Mouse (Mus musculus) spleen, adult 10 weeks (tissue): ENCODE measurements around the gene Eif4e2. TPM values are rescaled to one million over a fixed set of nuclear protein-coding genes. Genes with fewer than 3 reads are reported as not detected.

Experiments used
- polyA plus RNA-seq: library from polyadenylated mRNA; stranded (reverse); fragments of 350-450 nt; fragmentation: Illumina TruSeq; extraction: RNeasy Lipid Tissue Mini Kit (QIAGEN cat#74804); gene quantifications from one replicate; pipeline ENCODE4 v1.2.3, GENCODE M21; 2015; ENCODE audit warnings: low replicate concordance; ENCODE audit not compliant: insufficient read depth

Eif4e2 gene
- polyA plus RNA-seq: 89.4 TPM

DNA sequence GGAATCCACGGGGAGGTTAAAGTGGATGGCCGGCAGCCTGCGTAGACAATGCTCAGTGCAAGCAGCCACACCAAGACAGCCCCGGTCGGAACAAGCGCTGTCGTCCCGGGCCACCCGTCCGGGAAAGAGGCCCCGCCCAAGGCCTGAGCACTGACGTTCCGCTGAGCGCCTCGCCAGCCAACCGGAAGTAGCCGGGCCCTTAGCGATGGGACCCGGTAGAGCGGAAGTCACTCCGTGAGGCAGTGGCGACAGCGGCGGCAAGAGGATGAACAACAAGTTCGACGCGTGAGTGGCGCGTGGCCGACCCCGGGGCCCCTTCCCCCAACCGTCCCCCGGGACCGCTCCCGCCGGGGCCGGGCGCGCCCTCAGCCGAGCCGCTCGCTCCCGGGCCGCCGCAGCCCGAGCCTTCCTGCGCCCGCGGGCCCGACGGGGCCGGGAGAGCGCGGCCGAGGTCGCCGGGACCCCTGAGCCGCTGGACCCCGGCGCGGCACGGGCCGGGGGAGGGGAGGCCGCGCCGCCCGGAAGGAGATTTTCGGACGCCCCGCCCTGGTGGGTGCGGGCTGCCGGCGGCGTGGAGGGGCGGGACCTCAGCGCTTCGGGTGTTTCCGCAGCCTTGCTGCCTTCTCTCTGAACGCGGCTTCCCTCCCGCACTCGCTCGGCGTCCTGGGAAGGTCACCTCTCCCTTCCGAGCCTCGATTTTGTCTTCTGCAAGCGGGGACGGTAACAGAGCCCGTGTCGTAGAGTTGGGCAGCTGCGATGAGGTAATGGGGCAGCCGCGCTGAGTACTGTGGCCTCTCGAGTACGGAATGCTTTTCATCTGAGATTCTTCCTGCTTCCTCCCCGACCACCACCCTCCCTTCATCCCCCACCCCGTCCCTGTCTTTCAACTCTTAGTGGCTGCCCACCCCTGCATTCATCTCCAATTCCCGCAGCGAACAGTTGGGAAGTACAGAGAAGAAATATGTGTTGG, at the start of gene Eif4e2:
Gene Eif4e2 (plus strand): TSS at position 180 of the 970 bp plus-strand sequence.

DNA sequence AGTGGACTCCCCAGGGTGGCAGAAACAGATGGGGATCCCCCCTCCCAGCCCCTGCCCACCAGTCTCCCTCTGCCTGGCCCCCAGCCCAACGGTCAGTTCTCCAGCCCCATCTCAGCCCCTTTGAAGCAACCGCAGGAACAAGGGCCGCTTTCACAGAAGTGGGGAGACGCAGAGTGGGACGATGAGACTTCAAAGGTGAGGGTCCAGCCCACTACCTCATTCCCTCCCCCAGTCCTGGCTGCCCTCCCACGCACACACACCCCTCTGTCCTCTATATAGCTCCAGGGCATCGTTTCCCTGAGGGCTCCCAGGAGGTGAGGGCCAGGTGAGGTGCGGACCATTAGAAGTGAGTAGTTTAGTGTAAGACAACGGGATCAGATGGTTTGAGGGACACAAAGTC, 30.7 kb upstream of the Eif4e2 start, which contains the start of gene Prss56:
Gene Prss56 (plus strand): TSS at position 301 of the 400 bp plus-strand sequence.

DNA sequence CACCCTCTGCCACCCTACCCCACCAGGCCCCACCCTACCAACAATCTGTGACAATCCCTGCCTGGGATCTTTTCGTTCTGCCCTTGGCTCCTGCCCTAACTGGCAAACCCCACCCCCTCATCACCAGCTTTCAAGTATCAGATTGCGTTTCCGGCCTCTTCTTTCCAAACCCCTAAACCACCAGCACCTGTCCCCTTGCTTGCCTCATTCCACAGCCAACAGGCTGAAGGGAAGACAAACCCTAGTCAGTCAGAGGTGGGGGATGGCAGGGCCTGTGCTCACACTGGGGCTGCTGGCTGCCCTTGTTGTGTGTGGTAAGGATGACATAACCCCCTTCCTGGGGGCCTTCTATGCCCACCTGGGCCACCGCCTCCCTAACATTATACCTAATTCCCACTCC, 23.3 kb upstream of the Eif4e2 start, which contains the start of gene Chrnd:
Gene Chrnd (plus strand): TSS at position 179 of the 400 bp plus-strand sequence.

DNA sequence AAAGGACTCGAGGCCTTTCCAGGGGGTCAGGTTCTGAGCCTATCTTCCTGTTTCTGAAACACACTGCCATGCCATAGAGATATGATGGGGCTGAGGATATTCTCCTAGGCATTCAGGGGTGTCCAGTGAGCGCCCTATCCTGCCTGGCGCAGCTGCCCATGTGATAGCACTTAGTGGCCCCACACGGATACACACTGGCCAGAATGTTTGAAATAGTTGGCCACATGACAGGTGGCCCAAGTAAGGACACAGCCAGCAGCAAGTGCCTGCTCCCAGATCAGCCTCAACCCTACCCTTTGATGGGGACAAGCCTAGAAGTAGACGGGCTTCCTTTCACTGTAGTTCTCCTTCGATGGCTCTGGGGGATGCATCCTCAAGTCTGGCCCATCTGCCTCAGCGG, 9.2 kb upstream of the Eif4e2 start, which contains the start of gene Chrng:
Gene Chrng (plus strand): TSS at position 193 of the 400 bp plus-strand sequence.

GRCm38 (mm10) chr1:87264134-87265006, 50.7 kb downstream of the Eif4e2 start, which contains the start of gene Efhd1:
Gene Efhd1, plus strand, starts transcription at chr1:87264363.

Other genes starting within 250 kb of the Eif4e2 start
- gene Alppl2, start 124.0 kb upstream of the Eif4e2 start, polyA plus RNA-seq: not detected
- gene Alpi, start 112.3 kb upstream of the Eif4e2 start, polyA plus RNA-seq: not detected
- not detected for gene Akp3, start 88.9 kb upstream of the Eif4e2 start, polyA plus RNA-seq
- gene Ecel1, start 57.4 kb upstream of the Eif4e2 start, polyA plus RNA-seq: not detected
- gene Prss56, start 30.6 kb upstream of the Eif4e2 start, polyA plus RNA-seq: not detected
- gene Chrnd, start 23.3 kb upstream of the Eif4e2 start, polyA plus RNA-seq: not detected
- gene Chrng, start 9.3 kb upstream of the Eif4e2 start, polyA plus RNA-seq: not detected
- gene Efhd1, start 50.4 kb downstream of the Eif4e2 start, polyA plus RNA-seq: 21.4 TPM
- 70.9 TPM for gene Gigyf2, start 113.1 kb downstream of the Eif4e2 start, polyA plus RNA-seq
- not detected for gene Kcnj13, start 180.8 kb downstream of the Eif4e2 start, polyA plus RNA-seq